Mouse (Mus musculus): Measurements from ENCODE around the gene Itga9. TPM values are rescaled to one million over a fixed set of nuclear protein-coding genes. Genes with fewer than 3 reads are reported as not detected.

Itga9 gene
- polyA plus RNA-seq, 1 experiment = 6.2 TPM

GRCm38 (mm10) chr9:118571701-118572100 is 34.8 kb upstream of the Itga9 start:
- Histone ChIP-seq H3K4me3 (ENCODE audit: control insufficient read depth, low read depth, low read length) (no peak overlapping the region), H3K4me1 (ENCODE audit: control insufficient read depth, insufficient read depth, low read length) (no peaks in the 10 kb centered on the region), H3K27ac (ENCODE audit: control insufficient read depth, insufficient read depth, low read depth, low read length) (no peak overlapping the region), H3K27me3 (ENCODE audit: control insufficient read depth, insufficient read depth, low read length) (no peaks in the 10 kb centered on the region), H3K36me3 (ENCODE audit: control insufficient read depth, insufficient read depth, low read length) (peaks cover 6% of the 10 kb centered on the region)
- TF ChIP-seq CTCF (IDR thresholded peaks at IDR 0.05; ENCODE audit: control insufficient read depth, insufficient read depth, insufficient replicate concordance, low read depth, low read length) (no peak), POLR2A (IDR thresholded peaks at IDR 0.05; ENCODE audit: control insufficient read depth, low read depth, low read length) (no peak)

DNA sequence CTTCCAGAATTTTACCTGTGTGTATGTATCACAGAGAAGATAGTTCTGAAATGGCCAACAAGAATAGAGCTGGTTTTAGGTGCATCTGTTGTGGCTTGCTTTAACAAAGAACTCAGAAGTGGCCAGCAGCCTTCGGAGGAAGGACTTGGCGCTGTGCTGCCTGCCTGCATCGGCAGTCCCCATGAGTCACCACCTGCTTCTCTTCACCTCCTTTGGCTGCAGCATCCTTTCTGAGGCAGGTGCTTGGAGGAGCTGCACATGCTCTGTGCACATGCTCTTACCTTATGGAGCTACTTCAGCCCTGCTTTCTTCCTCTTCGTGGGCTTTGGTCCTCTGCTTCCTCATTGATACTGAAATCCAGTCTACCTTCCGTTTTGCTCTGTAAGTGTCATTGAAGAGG is 31.6 kb upstream of the Itga9 start:
- H3K27ac ChIP-seq (ENCODE audit: control insufficient read depth, insufficient read depth, low read depth, low read length) = no peak overlapping the region
- peaks cover 4% of the 10 kb centered on the region for H3K36me3 ChIP-seq (ENCODE audit: control insufficient read depth, insufficient read depth, low read length)
- no peak for TF ChIP-seq POLR2A (IDR thresholded peaks at IDR 0.05; ENCODE audit: control insufficient read depth, low read depth, low read length)
- no peak for TF ChIP-seq CTCF (IDR thresholded peaks at IDR 0.05; ENCODE audit: control insufficient read depth, insufficient read depth, insufficient replicate concordance, low read depth, low read length)
- no peak overlapping the region for H3K4me3 ChIP-seq (ENCODE audit: control insufficient read depth, low read depth, low read length)
- no peaks in the 10 kb centered on the region for H3K27me3 ChIP-seq (ENCODE audit: control insufficient read depth, insufficient read depth, low read length)
- H3K4me1 ChIP-seq (ENCODE audit: control insufficient read depth, insufficient read depth, low read length) = no peaks in the 10 kb centered on the region

GRCm38 (mm10) chr9:118580371-118580770 is 26.1 kb upstream of the Itga9 start:
- TF ChIP-seq CTCF (IDR thresholded peaks at IDR 0.05; ENCODE audit: control insufficient read depth, insufficient read depth, insufficient replicate concordance, low read depth, low read length) (no peak), POLR2A (IDR thresholded peaks at IDR 0.05; ENCODE audit: control insufficient read depth, low read depth, low read length) (no peak)
- no peaks in the 10 kb centered on the region for H3K4me1 ChIP-seq (ENCODE audit: control insufficient read depth, insufficient read depth, low read length)
- H3K27ac ChIP-seq (ENCODE audit: control insufficient read depth, insufficient read depth, low read depth, low read length) = no peak overlapping the region
- no peak overlapping the region for H3K4me3 ChIP-seq (ENCODE audit: control insufficient read depth, low read depth, low read length)
- H3K27me3 ChIP-seq (ENCODE audit: control insufficient read depth, insufficient read depth, low read length) = no peaks in the 10 kb centered on the region
- no peaks in the 10 kb centered on the region; the same call in 1 of the 2 replicates for H3K36me3 ChIP-seq (ENCODE audit: control insufficient read depth, insufficient read depth, low read length)

DNA sequence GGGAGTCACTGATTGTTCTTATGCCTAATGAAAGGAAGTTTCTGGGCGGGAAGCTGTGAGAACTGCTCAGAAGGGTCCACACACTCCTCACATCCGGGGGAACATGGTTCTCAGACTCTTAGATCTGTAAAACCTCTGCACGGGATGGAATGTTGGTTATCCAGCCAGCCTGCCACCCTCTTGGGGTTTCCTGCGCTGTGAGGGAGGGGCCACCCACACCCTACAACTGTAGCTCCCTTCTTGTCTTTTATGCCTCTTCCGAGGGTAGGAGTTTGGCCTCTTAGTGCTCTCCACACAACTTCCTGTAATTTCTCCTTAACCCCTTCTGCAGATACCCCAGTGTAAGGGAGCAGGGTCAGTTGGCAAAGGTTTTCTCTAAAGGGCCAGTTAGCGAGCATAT is 23.7 kb upstream of the Itga9 start:
- Histone ChIP-seq H3K36me3 (ENCODE audit: control insufficient read depth, insufficient read depth, low read length) (no peaks in the 10 kb centered on the region; the same call in 1 of the 2 replicates), H3K27me3 (ENCODE audit: control insufficient read depth, insufficient read depth, low read length) (no peaks in the 10 kb centered on the region), H3K4me3 (ENCODE audit: control insufficient read depth, low read depth, low read length) (no peak overlapping the region), H3K4me1 (ENCODE audit: control insufficient read depth, insufficient read depth, low read length) (no peaks in the 10 kb centered on the region), H3K27ac (ENCODE audit: control insufficient read depth, insufficient read depth, low read depth, low read length) (no peak overlapping the region)
- TF ChIP-seq POLR2A (IDR thresholded peaks at IDR 0.05; ENCODE audit: control insufficient read depth, low read depth, low read length) (no peak), CTCF (IDR thresholded peaks at IDR 0.05; ENCODE audit: control insufficient read depth, insufficient read depth, insufficient replicate concordance, low read depth, low read length) (no peak)

- Histone ChIP-seq H3K4me1 (ENCODE audit: control insufficient read depth, insufficient read depth, low read length) (no peaks in the 10 kb centered on the region; the same call in 1 of the 2 replicates), H3K27ac (ENCODE audit: control insufficient read depth, insufficient read depth, low read depth, low read length) (no peak overlapping the region), H3K36me3 (ENCODE audit: control insufficient read depth, insufficient read depth, low read length) (no peaks in the 10 kb centered on the region; the same call in 1 of the 2 replicates), H3K4me3 (ENCODE audit: control insufficient read depth, low read depth, low read length) (no peak overlapping the region), H3K27me3 (ENCODE audit: control insufficient read depth, insufficient read depth, low read length) (no peaks in the 10 kb centered on the region)
- TF ChIP-seq POLR2A (IDR thresholded peaks at IDR 0.05; ENCODE audit: control insufficient read depth, low read depth, low read length) (no peak), CTCF (IDR thresholded peaks at IDR 0.05; ENCODE audit: control insufficient read depth, insufficient read depth, insufficient replicate concordance, low read depth, low read length) (no peak)
These were observed 21.7 kb upstream of the Itga9 start for GRCm38 (mm10) chr9:118584838-118585237.

GRCm38 (mm10) chr9:118585998-118586397 is 20.5 kb upstream of the Itga9 start:
- Histone ChIP-seq H3K4me3 (ENCODE audit: control insufficient read depth, low read depth, low read length) (no peak overlapping the region), H3K27me3 (ENCODE audit: control insufficient read depth, insufficient read depth, low read length) (no peaks in the 10 kb centered on the region), H3K4me1 (ENCODE audit: control insufficient read depth, insufficient read depth, low read length) (no peaks in the 10 kb centered on the region; the same call in 1 of the 2 replicates), H3K36me3 (ENCODE audit: control insufficient read depth, insufficient read depth, low read length) (no peaks in the 10 kb centered on the region; the same call in 1 of the 2 replicates), H3K27ac (ENCODE audit: control insufficient read depth, insufficient read depth, low read depth, low read length) (no peak overlapping the region)
- TF ChIP-seq CTCF (IDR thresholded peaks at IDR 0.05; ENCODE audit: control insufficient read depth, insufficient read depth, insufficient replicate concordance, low read depth, low read length) (no peak), POLR2A (IDR thresholded peaks at IDR 0.05; ENCODE audit: control insufficient read depth, low read depth, low read length) (no peak)

DNA sequence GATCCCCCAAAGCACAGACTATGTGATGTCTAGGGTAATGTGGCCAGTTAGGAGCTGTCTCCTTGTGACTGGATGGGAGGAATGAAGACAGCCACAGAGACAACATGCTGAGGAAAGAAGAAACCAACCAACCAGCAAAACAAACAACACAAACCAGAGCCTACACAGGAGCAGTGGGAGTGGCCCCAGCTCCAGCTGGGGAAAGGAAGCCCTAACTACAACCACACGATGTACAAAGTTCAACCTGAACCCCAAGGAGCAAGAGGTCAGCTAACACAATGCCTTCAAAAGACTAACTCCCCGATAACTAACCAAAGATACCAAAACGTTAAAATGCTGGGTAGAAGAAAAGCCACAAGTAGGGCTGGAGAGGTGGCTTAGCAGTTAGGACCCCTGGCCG is 19.4 kb upstream of the Itga9 start:
- H3K36me3 ChIP-seq (ENCODE audit: control insufficient read depth, insufficient read depth, low read length) = no peaks in the 10 kb centered on the region
- no peak overlapping the region for H3K4me3 ChIP-seq (ENCODE audit: control insufficient read depth, low read depth, low read length)
- no peaks in the 10 kb centered on the region for H3K27me3 ChIP-seq (ENCODE audit: control insufficient read depth, insufficient read depth, low read length)
- H3K27ac ChIP-seq (ENCODE audit: control insufficient read depth, insufficient read depth, low read depth, low read length) = no peak overlapping the region
- TF ChIP-seq CTCF (IDR thresholded peaks at IDR 0.05; ENCODE audit: control insufficient read depth, insufficient read depth, insufficient replicate concordance, low read depth, low read length) (no peak), POLR2A (IDR thresholded peaks at IDR 0.05; ENCODE audit: control insufficient read depth, low read depth, low read length) (no peak)
- no peaks in the 10 kb centered on the region; the same call in 1 of the 2 replicates for H3K4me1 ChIP-seq (ENCODE audit: control insufficient read depth, insufficient read depth, low read length)

- no peaks in the 10 kb centered on the region for H3K36me3 ChIP-seq (ENCODE audit: control insufficient read depth, insufficient read depth, low read length)
- no peak overlapping the region for H3K4me3 ChIP-seq (ENCODE audit: control insufficient read depth, low read depth, low read length)
- no peak overlapping the region; the same call in 1 of the 2 replicates for H3K27ac ChIP-seq (ENCODE audit: control insufficient read depth, insufficient read depth, low read depth, low read length)
- H3K27me3 ChIP-seq (ENCODE audit: control insufficient read depth, insufficient read depth, low read length) = no peaks in the 10 kb centered on the region
- H3K4me1 ChIP-seq (ENCODE audit: control insufficient read depth, insufficient read depth, low read length) = peaks cover 3% of the 10 kb centered on the region
- peak; percentile 35; the same call in 1 of the 2 replicates for TF ChIP-seq CTCF (IDR thresholded peaks at IDR 0.05; ENCODE audit: control insufficient read depth, insufficient read depth, insufficient replicate concordance, low read depth, low read length)
- no peak for TF ChIP-seq POLR2A (IDR thresholded peaks at IDR 0.05; ENCODE audit: control insufficient read depth, low read depth, low read length)
These were observed 17.2 kb upstream of the Itga9 start for GRCm38 (mm10) chr9:118589249-118589648.
